Mouse (Mus musculus) forebrain, embryonic 10.5 days (tissue): ENCODE measurements around the gene Hes2. TPM values are rescaled to one million over a fixed set of nuclear protein-coding genes. Genes with fewer than 3 reads are reported as not detected.

Experiments
- DNase-seq: peaks from one replicate; pipeline ENCODE4 v3.0.0-alpha.2; 2017; ENCODE audit warnings: low spot score; ENCODE audit errors: extremely low spot score
- H3K27ac ChIP-seq: fragments of 300-500 bp; sonication (generic); 2 replicates; pipeline ENCODE4 v1.5.1; 2016; ENCODE audit warnings: mild to moderate bottlenecking
- H3K27me3 ChIP-seq: fragments of 300-500 bp; sonication (generic); 2 replicates; pipeline ENCODE4 v1.6.1; 2016; ENCODE audit warnings: mild to moderate bottlenecking; ENCODE audit not compliant: poor library complexity, severe bottlenecking
- H3K36me3 ChIP-seq: fragments of 300-500 bp; sonication (generic); replicated peaks from 2 replicates; pipeline ENCODE4 v1.6.1; 2016; ENCODE audit warnings: mild to moderate bottlenecking, moderate library complexity
- H3K4me1 ChIP-seq: fragments of 300-500 bp; sonication (generic); 2 replicates; pipeline ENCODE4 v1.6.1; 2016
- H3K4me3 ChIP-seq: fragments of 300-500 bp; sonication (generic); 2 replicates; pipeline ENCODE4 v1.5.1; 2016; ENCODE audit warnings: mild to moderate bottlenecking, moderate library complexity
- H3K9me3 ChIP-seq: fragments of 300-500 bp; sonication (generic); 2 replicates; pipeline ENCODE4 v1.6.1; 2016; ENCODE audit warnings: mild to moderate bottlenecking, moderate library complexity
- WGBS: fragments of 180-500 bp; shearing (Covaris S2); methylation state at CpG from one replicate; pipeline ENCODE4 v1.1.7; 2016; 5-methylcytosine and 5-hydroxymethylcytosine counted together
- polyA plus RNA-seq: library from polyadenylated mRNA; unstranded; fragments of >200 nt; fragmentation: Nextera tagmentation; extraction: Ambion mirVana; gene quantifications from 2 replicates; pipeline ENCODE4 v1.2.1, GENCODE M21; 2016

Gene Hes2
- polyA plus RNA-seq, 1 experiment from 2014 or later, result not detected

DNA sequence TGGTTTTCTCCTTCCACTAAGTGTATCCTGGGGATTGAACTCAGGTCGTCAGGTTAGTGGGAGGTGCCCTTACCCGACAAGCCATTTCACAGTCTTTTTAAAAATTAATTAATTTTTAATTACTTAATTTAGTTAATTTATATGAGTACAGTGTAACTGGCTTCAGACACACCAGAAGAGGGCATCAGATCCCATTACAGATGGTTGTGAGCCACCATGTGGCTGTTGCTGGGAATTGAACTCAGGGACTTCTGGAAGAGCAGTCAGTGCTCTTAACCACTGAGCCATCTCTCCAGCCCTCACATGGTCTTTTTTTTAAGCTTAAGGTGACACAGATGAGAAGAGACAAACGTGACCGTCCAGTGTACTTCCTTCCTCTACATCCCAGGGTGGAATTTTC, 3.6 kb upstream of the Hes2 start:
- no peak for DNase-seq
- peaks cover 44% of the 10 kb centered on the region for H3K4me1 ChIP-seq
- H3K27ac ChIP-seq, result no peak overlapping the region
- no peaks in the 10 kb centered on the region for H3K36me3 ChIP-seq
- no peak overlapping the region for H3K4me3 ChIP-seq
- peaks cover 96% of the 10 kb centered on the region for H3K27me3 ChIP-seq
- 74% methylated on average over 4 of the region's 4 CpGs for WGBS
- no peaks in the 10 kb centered on the region for H3K9me3 ChIP-seq

DNA sequence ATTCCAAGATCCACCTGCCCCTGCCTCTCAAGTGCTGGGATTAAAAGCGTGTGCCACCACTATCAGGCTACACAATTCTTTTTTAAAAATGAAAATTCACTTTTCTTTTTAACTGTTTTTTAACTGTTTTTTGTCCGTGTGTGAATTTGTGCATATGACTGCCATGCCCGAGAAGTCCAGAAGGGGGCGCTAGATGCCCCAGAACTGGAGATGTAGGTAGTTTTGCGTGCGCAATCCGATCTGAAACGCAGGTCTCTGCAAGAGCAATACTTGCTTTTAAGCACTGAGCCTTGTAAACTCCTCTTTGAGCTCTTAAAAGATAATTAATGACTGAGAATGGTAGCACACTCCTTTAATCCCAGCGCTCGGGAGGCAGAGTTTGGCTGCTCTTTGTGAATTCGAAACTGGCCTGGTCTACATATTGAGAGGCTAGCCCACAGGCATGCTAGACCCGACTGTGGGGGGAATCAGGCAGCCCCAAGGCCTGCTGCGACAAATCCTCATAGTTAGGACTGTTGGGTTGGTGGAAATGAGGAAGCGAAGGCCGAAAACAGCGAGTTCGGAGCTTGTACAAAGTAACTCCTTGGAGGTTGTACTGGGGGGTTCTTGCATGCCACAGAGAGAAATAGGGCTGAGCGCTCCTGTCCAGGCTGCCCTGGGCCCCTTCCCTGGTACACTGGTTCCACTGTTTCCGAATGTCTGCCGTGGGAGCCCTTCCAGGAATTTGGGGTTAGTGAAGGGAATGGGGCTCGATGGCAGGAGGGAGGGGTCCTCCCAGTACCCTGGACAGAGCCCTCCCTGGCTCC, 685 bp upstream of the Hes2 start:
- Histone ChIP-seq H3K27ac (no peak overlapping the region), H3K36me3 (no peaks in the 10 kb centered on the region), H3K27me3 (peaks cover 96% of the 10 kb centered on the region), H3K4me3 (peak overlapping the region; percentile 35), H3K4me1 (peaks cover 31% of the 10 kb centered on the region), H3K9me3 (no peaks in the 10 kb centered on the region)
- 17% methylated on average over 21 of the region's 21 CpGs for WGBS
- peak; percentile 63 for DNase-seq

DNA sequence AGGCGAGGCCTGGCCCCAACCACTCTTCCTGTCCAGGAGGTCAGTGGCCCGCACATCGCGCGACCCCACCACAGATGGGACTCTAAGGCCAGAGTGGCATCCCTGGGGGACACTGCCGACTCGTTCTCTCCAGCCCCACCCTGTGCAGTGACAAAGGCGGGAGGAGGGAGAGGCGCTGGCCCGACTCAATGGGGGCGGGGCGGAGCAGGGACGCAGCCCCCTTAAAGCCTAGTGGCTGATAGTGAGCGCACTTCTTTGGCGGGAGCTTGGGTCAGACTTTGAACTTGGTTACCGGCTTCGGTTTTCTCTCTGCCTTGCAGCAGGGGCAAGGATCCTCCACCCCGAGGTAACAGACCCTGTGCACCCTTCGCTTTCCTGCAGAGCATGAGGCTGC, 615 bp downstream of the Hes2 start:
- peaks cover 22% of the 10 kb centered on the region for H3K4me1 ChIP-seq
- peak overlapping the region; percentile 35 for H3K4me3 ChIP-seq
- no peak overlapping the region for H3K27ac ChIP-seq
- no peak for DNase-seq
- WGBS, result 3% methylated on average over 19 of the region's 19 CpGs
- no peaks in the 10 kb centered on the region for H3K36me3 ChIP-seq
- H3K27me3 ChIP-seq, result peaks cover 93% of the 10 kb centered on the region
- peaks cover 6% of the 10 kb centered on the region; the same call in 1 of the 2 replicates for H3K9me3 ChIP-seq

DNA sequence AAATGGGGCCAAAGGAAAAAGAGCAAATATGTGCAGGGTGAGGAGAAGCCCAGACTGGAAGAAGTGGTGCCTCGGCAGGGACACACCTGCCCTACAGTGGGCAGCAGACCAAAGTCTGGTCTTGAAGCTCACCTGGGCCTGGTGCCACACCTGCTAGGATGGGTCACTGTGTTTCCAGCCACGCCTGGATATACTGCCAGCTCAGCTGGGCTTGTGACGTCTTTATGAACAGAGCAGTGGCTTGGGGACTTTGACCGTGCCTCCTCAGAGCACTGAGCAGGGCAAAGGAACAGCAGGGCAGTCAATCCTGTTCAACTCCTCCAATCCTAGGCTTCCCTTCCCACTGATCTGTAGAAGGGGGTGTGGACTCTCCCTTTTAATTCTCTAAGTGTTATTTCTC, 2.1 kb downstream of the Hes2 start:
- H3K4me3 ChIP-seq, result no peak overlapping the region
- peaks cover 28% of the 10 kb centered on the region for H3K4me1 ChIP-seq
- DNase-seq, result no peak
- peaks cover 6% of the 10 kb centered on the region; the same call in 1 of the 2 replicates for H3K9me3 ChIP-seq
- no peaks in the 10 kb centered on the region for H3K36me3 ChIP-seq
- peaks cover 93% of the 10 kb centered on the region for H3K27me3 ChIP-seq
- no peak overlapping the region for H3K27ac ChIP-seq
- WGBS, result 44% methylated on average over 4 of the region's 4 CpGs

DNA sequence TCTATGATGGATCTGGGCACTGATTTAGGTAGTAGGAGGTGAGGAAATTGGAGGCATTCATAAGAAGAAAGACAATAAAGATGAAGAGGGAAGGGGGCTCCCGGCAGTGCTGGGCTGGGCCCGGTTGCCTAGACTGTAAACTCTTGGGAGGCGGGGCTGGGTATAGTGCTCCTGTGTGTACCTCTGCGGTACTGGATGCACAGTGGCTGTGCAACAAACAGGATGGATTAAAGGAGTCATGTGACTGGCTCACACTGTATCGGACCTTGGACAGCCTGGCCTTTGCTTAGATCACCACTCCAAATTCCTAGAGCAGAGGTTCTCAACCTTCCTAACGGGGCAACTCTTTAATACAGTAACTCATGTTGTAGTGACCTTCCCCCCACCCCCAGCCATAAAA, 2.9 kb downstream of the Hes2 start:
- H3K9me3 ChIP-seq, result peaks cover 6% of the 10 kb centered on the region; the same call in 1 of the 2 replicates
- WGBS, result 80% methylated on average over 6 of the region's 6 CpGs
- no peak overlapping the region for H3K4me3 ChIP-seq
- H3K4me1 ChIP-seq, result peaks cover 28% of the 10 kb centered on the region
- H3K27me3 ChIP-seq, result peaks cover 92% of the 10 kb centered on the region
- H3K27ac ChIP-seq, result no peak overlapping the region
- H3K36me3 ChIP-seq, result no peaks in the 10 kb centered on the region
- no peak for DNase-seq

DNA sequence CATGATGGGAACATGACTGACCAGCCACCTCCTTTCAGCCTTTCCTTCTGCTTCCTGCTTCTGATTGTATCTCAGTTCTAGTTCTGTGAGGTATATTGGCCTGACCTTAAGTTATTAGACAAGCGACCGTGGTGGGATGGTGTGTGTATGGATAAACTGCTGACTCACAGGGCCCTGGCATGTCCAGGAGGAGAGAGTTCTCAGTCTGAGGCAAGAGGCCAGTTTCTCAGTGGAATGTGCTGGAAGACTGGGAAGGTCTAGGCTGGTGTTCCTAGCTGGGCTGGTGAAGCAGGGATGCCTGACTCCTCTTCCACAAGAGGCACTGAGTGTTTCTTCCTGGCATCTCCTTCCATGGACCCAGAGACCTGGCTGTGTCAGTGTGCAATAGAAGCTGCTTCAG, 4.1 kb downstream of the Hes2 start:
- no peak for DNase-seq
- Histone ChIP-seq H3K27ac (no peak overlapping the region), H3K4me3 (no peak overlapping the region), H3K9me3 (peaks cover 6% of the 10 kb centered on the region; the same call in 1 of the 2 replicates), H3K27me3 (peaks cover 81% of the 10 kb centered on the region), H3K36me3 (no peaks in the 10 kb centered on the region), H3K4me1 (peaks cover 28% of the 10 kb centered on the region)
- 95% methylated on average over 2 of the region's 2 CpGs for WGBS

DNA sequence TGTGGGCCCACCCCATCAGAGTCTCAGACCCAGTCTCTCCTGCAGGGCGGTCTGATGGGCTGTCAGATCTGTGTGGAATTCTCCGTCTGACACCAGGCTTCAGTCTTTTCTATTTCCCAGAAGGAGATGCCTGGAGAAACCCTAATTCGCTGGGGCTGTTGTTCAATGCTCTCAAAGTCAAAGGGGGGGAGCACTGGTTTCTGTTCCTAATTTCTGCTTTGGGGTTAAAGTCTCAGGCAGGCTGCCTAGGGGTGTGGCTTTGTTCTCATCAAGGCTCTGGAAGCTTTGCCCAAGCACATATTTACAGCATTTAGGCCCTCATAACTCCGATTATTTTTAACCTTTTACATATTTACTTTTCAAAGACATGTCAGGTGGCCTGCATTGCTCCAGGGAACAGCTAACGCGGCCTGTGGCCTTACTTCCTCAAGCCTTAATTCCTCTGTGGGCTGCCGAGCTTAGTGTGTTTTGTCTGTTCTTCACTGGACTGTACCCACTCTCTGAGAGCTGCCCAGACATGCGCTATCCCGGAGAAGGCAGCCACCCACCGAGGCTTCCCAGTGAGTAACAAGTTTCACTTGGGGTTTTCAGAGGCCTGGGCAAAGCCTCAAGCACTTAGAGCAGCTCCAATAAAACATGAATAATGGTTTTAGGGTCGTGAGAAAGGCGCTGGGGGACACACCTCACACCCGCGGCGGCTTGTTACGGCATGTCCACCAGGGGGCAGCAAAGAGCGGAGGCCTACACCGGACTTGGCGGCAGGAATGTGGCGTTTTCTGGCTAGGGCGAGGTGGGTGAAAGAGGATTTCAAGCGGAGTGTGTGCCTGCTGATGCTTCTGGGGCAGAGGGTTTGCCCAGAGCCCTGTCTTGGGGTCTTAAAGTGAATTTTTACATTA, 6.6 kb downstream of the Hes2 start:
- no peaks in the 10 kb centered on the region for H3K36me3 ChIP-seq
- H3K27ac ChIP-seq, result no peak overlapping the region
- peaks cover 74% of the 10 kb centered on the region for H3K27me3 ChIP-seq
- H3K4me3 ChIP-seq, result no peak overlapping the region
- peaks cover 6% of the 10 kb centered on the region; the same call in 1 of the 2 replicates for H3K9me3 ChIP-seq
- H3K4me1 ChIP-seq, result peaks cover 6% of the 10 kb centered on the region
- DNase-seq, result peak; percentile 71
- WGBS, result 30% methylated on average over 22 of the region's 22 CpGs

DNA sequence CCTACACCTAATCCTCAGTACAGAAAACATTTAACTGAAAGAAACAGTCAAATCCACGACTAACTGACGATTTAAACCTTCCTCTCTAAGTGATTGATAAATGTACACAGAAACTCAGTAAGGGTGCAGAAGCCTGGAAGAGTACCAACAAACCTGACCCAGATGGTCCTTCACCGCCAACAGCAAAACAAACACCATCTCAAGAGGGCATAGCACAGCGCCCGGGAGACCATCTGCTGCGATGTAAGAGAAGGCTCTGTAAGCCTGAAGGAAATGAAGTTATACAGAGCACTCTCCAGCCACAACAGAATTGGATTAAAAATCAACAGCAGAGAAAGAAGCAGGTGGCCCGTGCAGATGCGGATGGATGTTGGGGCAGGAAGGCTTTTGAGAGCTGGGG, 9.4 kb downstream of the Hes2 start:
- Histone ChIP-seq H3K9me3 (peaks cover 11% of the 10 kb centered on the region), H3K27me3 (peaks cover 60% of the 10 kb centered on the region), H3K36me3 (no peaks in the 10 kb centered on the region), H3K27ac (no peak overlapping the region), H3K4me3 (no peak overlapping the region), H3K4me1 (peaks cover 6% of the 10 kb centered on the region)
- 85% methylated on average over 8 of the region's 8 CpGs for WGBS
- DNase-seq, result no peak

DNA sequence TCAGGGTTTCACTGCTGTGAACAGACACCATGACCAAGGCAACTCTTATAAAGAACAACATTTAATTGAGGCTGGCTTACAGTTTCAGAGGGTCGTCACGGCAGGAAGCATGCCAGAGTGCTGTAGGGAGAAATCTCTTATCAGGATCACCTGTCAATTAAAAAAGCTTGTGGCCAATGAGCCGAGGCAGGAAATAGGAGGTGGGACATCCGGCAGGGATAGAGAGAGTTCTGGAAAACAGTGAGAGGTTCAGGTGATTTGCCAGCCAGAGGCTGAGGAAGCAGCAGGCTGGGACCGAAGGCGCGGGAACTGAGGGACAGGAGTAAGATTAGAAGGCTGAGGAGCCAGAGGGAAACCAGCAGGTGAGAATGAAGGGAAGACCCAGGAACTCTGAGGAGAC, 10.4 kb downstream of the Hes2 start:
- peaks cover 6% of the 10 kb centered on the region for H3K4me1 ChIP-seq
- H3K27ac ChIP-seq, result no peak overlapping the region
- H3K9me3 ChIP-seq, result peaks cover 5% of the 10 kb centered on the region; the same call in 1 of the 2 replicates
- no peaks in the 10 kb centered on the region for H3K36me3 ChIP-seq
- H3K27me3 ChIP-seq, result peaks cover 64% of the 10 kb centered on the region
- no peak for DNase-seq
- 88% methylated on average over 7 of the region's 7 CpGs for WGBS
- no peak overlapping the region for H3K4me3 ChIP-seq

DNA sequence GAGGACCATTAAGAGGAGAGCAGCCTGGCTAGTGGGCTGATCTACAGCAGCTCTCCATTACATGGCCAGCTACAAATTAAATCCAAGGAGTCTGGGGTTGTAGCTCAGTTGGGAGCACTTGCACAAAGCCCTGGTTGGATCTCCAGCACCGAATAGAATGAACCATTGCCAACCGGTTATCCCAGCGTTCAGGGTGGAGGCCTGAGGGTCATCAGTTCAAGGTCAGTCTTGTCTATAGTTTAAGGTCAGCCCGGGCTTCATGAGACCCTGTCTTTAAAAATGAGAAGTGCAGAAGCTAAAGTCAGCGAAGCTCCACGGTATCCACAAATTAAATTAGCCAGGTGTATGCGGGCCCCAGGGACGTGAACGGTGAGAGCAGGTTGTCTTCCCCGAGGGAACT, 11.6 kb downstream of the Hes2 start:
- H3K9me3 ChIP-seq, result peaks cover 5% of the 10 kb centered on the region; the same call in 1 of the 2 replicates
- WGBS, result 86% methylated on average over 10 of the region's 10 CpGs
- DNase-seq, result no peak
- no peak overlapping the region for H3K4me3 ChIP-seq
- no peaks in the 10 kb centered on the region for H3K36me3 ChIP-seq
- peaks cover 5% of the 10 kb centered on the region for H3K4me1 ChIP-seq
- peaks cover 64% of the 10 kb centered on the region for H3K27me3 ChIP-seq
- H3K27ac ChIP-seq, result no peak overlapping the region

DNA sequence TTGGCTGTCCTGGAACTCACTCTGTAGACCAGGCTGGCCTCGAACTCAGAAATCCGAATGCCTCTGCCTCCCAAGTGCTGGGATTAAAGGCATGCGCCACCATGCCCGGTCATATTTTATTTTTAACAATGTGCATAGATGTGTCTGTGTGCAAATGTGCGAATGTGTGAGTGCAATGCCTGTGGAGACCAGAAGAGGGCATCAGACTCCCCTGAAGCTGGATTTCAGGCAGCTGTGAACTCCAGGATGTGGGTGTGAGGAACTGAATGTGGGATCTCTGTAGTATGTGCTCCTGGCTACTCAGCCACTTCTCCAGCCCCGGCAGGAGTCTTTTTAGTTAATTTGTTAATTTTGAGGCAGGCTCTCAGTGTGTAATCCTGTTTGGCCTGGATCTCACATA, 12.9 kb downstream of the Hes2 start:
- Histone ChIP-seq H3K4me3 (no peak overlapping the region), H3K9me3 (peaks cover 5% of the 10 kb centered on the region; the same call in 1 of the 2 replicates), H3K36me3 (no peaks in the 10 kb centered on the region), H3K27ac (no peak overlapping the region), H3K27me3 (peaks cover 67% of the 10 kb centered on the region), H3K4me1 (no peaks in the 10 kb centered on the region)
- WGBS, result 81% methylated on average over 6 of the region's 6 CpGs
- no peak for DNase-seq

DNA sequence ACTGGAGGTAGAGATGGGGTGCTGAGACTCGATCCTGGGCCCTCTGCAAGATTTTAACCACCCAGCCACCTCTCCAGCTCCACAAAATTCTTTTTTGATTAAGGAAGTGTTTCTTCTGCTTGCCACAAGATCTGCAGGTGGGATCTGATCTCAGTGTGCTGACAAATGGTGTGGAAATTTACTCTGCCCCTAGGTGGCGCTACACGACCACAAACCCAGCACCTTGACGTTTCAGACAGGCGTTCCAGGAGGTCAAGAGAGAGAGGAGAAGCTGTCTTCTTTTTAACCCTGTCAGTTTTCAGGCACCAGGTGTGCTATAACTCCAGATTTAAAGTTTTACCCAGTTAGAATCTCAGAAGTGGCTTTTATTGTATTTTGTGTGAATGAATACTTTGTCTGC, 14.4 kb downstream of the Hes2 start:
- 2% methylated on average over 5 of the region's 5 CpGs for WGBS
- Histone ChIP-seq H3K27me3 (peaks cover 75% of the 10 kb centered on the region), H3K4me1 (peaks cover 11% of the 10 kb centered on the region), H3K36me3 (no peaks in the 10 kb centered on the region), H3K4me3 (no peak overlapping the region), H3K9me3 (peaks cover 5% of the 10 kb centered on the region; the same call in 1 of the 2 replicates), H3K27ac (no peak overlapping the region)
- DNase-seq, result peak; percentile 77

DNA sequence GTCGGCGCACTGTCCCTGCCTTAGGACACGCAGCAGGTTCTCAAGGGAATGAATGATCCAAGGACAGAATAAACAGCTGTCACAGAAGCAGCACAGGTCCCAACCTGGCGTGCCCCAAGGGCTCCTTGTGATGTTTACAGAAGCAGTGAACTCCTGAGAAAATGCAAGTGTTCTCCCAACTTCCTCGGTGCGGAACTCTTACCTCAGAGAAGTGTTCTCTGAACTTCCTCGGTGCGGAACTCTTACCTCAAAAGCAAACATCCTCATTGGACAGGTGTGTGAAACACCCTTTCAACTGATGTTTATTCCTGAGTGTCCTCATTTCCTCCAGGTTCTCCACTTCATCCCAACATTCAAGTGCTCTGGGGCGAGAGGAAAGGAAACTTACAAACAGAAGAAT, 15.3 kb downstream of the Hes2 start:
- DNase-seq, result no peak
- Histone ChIP-seq H3K27me3 (peaks cover 76% of the 10 kb centered on the region), H3K9me3 (peaks cover 5% of the 10 kb centered on the region; the same call in 1 of the 2 replicates)

More for the DNA sequence above, 15.3 kb downstream of the Hes2 start:
- no peak overlapping the region for H3K27ac ChIP-seq
- peaks cover 20% of the 10 kb centered on the region for H3K4me1 ChIP-seq
- WGBS, result 87% methylated on average over 9 of the region's 9 CpGs
- H3K36me3 ChIP-seq, result no peaks in the 10 kb centered on the region
- no peak overlapping the region for H3K4me3 ChIP-seq
